Mouse (Mus musculus): ENCODE data around the gene Nebl. TPM values are rescaled to one million over a fixed set of nuclear protein-coding genes. Genes with fewer than 3 reads are reported as not detected.

The Nebl gene
- polyA plus RNA-seq, 1 experiment, result 1.2 TPM

DNA sequence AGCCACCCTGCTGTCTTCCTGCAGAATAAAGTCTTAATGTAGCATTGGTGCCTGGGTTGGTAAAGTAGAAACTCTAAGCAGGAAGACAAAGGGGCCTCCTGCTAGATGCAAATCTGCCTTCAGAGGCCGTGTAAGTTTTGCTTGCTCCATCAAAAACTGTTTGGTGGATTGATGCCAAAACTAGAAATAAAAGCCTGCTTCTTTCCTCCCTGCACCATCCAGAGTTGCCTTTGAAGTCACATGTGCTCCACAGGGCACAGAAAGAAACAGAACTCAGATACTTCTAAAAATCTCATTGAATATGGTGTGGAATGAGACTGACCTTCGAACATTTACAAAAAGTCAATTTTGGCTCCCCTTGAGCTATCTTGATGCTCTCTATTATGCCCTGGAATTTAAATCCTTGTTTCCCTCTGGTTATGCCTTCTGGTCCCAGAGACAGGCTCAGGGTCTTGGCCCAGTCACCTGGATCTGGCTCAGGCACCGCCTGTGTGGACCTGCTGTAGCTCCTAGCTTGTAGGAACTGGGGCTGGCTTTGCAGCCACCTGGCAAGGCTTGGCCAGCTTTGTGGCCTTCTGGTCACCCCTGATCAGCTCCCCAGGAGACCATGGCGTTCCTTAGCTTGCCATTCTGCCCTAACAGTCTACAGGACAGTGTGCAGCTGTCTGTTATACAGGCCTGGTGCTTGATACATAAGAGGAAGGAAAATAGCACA is 47.8 kb downstream of the Nebl start:
- no peak overlapping the region for H3K27ac ChIP-seq (ENCODE audit: insufficient read depth, low read length)
- TF ChIP-seq CTCF (IDR thresholded peaks at IDR 0.05; ENCODE audit: low read depth, low read length) (no peak), EP300 (IDR thresholded peaks at IDR 0.05; ENCODE audit: insufficient read depth, low read depth, low read length) (no peak)
- H3K9ac ChIP-seq (ENCODE audit: low read depth, poor library complexity, severe bottlenecking), result no peak overlapping the region

DNA sequence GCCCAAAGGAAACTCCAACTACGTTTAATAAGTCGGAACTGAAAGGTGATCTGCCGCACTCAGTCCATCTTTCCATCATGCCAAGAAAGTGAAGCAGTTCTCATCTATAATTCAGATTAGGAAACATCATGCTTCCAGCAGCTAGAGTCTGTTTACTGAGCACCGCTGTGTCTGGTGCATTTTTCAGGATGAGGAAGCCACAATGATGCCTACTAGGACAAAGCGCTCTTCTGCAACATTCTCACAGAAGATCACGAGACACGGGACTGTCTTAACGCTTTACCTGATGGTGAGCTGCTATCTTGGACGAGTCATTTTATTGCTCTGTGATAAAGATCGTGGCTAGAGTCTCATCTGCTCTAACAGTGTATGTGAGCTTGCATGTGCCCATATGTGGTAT is 59.1 kb downstream of the Nebl start:
- no peaks in the 10 kb centered on the region for H3K27me3 ChIP-seq (ENCODE audit: control insufficient read depth, insufficient read depth, low read length, poor library complexity, severe bottlenecking)
- no peaks in the 10 kb centered on the region for H3K9me3 ChIP-seq (replicated peaks; ENCODE audit: control insufficient read depth, insufficient read depth, low read length, poor library complexity, severe bottlenecking)
- no peaks in the 10 kb centered on the region for H3K4me1 ChIP-seq (ENCODE audit: control insufficient read depth, insufficient read depth, low read length)
- H3K9ac ChIP-seq (ENCODE audit: low read depth, poor library complexity, severe bottlenecking), result no peak overlapping the region
- no peak overlapping the region for H3K27ac ChIP-seq (ENCODE audit: insufficient read depth, low read length)
- TF ChIP-seq POLR2A (IDR thresholded peaks at IDR 0.05; ENCODE audit: insufficient read depth, low read length), result no peak
- no peaks in the 10 kb centered on the region for H3K36me3 ChIP-seq (ENCODE audit: control insufficient read depth, insufficient read depth, low read length, poor library complexity, severe bottlenecking)
- H3K4me3 ChIP-seq (ENCODE audit: low read depth, low read length), result no peak overlapping the region

More for the DNA sequence above, 47.8 kb downstream of the Nebl start:
- H3K9me3 ChIP-seq (replicated peaks; ENCODE audit: control insufficient read depth, insufficient read depth, low read length, poor library complexity, severe bottlenecking), result no peaks in the 10 kb centered on the region
- no peaks in the 10 kb centered on the region for H3K27me3 ChIP-seq (ENCODE audit: control insufficient read depth, insufficient read depth, low read length, poor library complexity, severe bottlenecking)
- no peaks in the 10 kb centered on the region for H3K4me1 ChIP-seq (ENCODE audit: control insufficient read depth, insufficient read depth, low read length)
- no peak overlapping the region for H3K4me3 ChIP-seq (ENCODE audit: low read depth, low read length)
- H3K36me3 ChIP-seq (ENCODE audit: control insufficient read depth, insufficient read depth, low read length, poor library complexity, severe bottlenecking), result no peaks in the 10 kb centered on the region

DNA sequence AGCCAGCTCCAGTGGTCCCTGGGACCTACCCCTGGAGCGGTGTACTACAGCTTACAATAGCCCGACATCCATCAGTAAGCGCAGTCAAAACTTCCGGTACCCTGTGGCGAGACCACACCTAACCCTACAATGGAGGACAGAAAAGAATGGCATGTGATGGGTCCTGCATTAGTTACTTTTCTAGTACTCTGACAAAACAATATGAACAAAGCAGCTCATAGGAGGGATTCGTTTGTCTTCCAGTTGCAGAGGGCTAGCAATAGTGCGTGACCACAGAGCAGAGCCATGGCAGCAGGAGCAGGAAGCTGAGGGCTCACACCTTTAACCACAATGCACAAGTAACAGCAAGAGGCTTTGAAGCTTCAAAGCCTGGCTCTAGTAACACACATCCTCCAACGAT is 59.7 kb downstream of the Nebl start:
- no peak overlapping the region for H3K4me3 ChIP-seq (ENCODE audit: low read depth, low read length)
- H3K4me1 ChIP-seq (ENCODE audit: control insufficient read depth, insufficient read depth, low read length), result no peaks in the 10 kb centered on the region
- no peak overlapping the region for H3K27ac ChIP-seq (ENCODE audit: insufficient read depth, low read length)
- H3K27me3 ChIP-seq (ENCODE audit: control insufficient read depth, insufficient read depth, low read length, poor library complexity, severe bottlenecking), result no peaks in the 10 kb centered on the region
- H3K9me3 ChIP-seq (replicated peaks; ENCODE audit: control insufficient read depth, insufficient read depth, low read length, poor library complexity, severe bottlenecking), result no peaks in the 10 kb centered on the region
- H3K9ac ChIP-seq (ENCODE audit: low read depth, poor library complexity, severe bottlenecking), result no peak overlapping the region
- H3K36me3 ChIP-seq (ENCODE audit: control insufficient read depth, insufficient read depth, low read length, poor library complexity, severe bottlenecking), result no peaks in the 10 kb centered on the region
- TF ChIP-seq CTCF (IDR thresholded peaks at IDR 0.05; ENCODE audit: low read depth, low read length), result no peak
- TF ChIP-seq EP300 (IDR thresholded peaks at IDR 0.05; ENCODE audit: insufficient read depth, low read depth, low read length), result no peak
- TF ChIP-seq POLR2A (IDR thresholded peaks at IDR 0.05; ENCODE audit: insufficient read depth, low read length), result no peak

DNA sequence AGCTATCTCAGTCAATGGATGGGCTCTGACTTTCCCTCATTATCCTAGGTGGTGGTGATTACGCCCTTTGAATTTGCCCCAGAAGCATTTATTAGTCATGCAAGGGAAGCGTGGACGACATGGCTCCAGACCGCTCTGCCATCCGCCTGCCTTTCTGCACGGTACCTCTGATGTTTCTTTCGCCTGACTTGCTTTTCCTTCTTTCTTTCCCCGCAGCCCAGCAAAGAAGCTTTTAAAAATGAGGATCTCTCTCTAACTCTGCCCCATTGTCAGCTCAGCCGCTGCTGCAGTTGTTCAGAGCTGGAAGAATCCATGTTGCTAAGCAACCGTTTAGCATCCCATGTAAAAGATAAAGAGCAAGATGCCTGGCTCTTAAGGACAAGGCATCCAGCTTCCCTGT is 61.3 kb downstream of the Nebl start:
- Histone ChIP-seq H3K36me3 (ENCODE audit: control insufficient read depth, insufficient read depth, low read length, poor library complexity, severe bottlenecking) (no peaks in the 10 kb centered on the region), H3K4me3 (ENCODE audit: low read depth, low read length) (no peak overlapping the region), H3K4me1 (ENCODE audit: control insufficient read depth, insufficient read depth, low read length) (no peaks in the 10 kb centered on the region), H3K27me3 (ENCODE audit: control insufficient read depth, insufficient read depth, low read length, poor library complexity, severe bottlenecking) (no peaks in the 10 kb centered on the region), H3K9me3 (replicated peaks; ENCODE audit: control insufficient read depth, insufficient read depth, low read length, poor library complexity, severe bottlenecking) (no peaks in the 10 kb centered on the region), H3K27ac (ENCODE audit: insufficient read depth, low read length) (no peak overlapping the region), H3K9ac (ENCODE audit: low read depth, poor library complexity, severe bottlenecking) (no peak overlapping the region)
- no peak for TF ChIP-seq EP300 (IDR thresholded peaks at IDR 0.05; ENCODE audit: insufficient read depth, low read depth, low read length)
- no peak for TF ChIP-seq POLR2A (IDR thresholded peaks at IDR 0.05; ENCODE audit: insufficient read depth, low read length)
- no peak for TF ChIP-seq CTCF (IDR thresholded peaks at IDR 0.05; ENCODE audit: low read depth, low read length)

DNA sequence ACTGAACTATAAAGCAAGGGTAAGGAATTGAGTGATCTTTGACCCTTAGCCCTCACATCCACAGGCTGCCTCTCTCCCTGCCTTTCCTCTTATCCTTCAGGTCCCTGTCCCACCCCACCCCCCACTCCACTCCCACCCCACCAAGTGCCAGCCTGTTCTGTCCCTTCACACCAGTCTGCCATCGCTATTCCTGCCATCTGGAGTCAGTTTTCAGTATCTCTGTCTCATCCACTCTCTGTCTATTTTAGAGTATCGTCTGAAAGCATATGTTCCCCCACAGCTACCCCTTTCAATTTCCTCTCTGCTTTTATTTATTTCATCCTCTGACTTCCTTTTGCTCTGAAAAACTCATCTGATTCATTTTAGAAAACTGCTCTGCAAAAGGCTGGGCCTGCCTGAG is 62.3 kb downstream of the Nebl start:
- TF ChIP-seq CTCF (IDR thresholded peaks at IDR 0.05; ENCODE audit: low read depth, low read length), result no peak
- no peak for TF ChIP-seq EP300 (IDR thresholded peaks at IDR 0.05; ENCODE audit: insufficient read depth, low read depth, low read length)
- TF ChIP-seq POLR2A (IDR thresholded peaks at IDR 0.05; ENCODE audit: insufficient read depth, low read length), result no peak
- Histone ChIP-seq H3K27ac (ENCODE audit: insufficient read depth, low read length) (no peak overlapping the region), H3K9ac (ENCODE audit: low read depth, poor library complexity, severe bottlenecking) (no peak overlapping the region), H3K4me3 (ENCODE audit: low read depth, low read length) (no peak overlapping the region), H3K27me3 (ENCODE audit: control insufficient read depth, insufficient read depth, low read length, poor library complexity, severe bottlenecking) (no peaks in the 10 kb centered on the region), H3K36me3 (ENCODE audit: control insufficient read depth, insufficient read depth, low read length, poor library complexity, severe bottlenecking) (no peaks in the 10 kb centered on the region), H3K9me3 (replicated peaks; ENCODE audit: control insufficient read depth, insufficient read depth, low read length, poor library complexity, severe bottlenecking) (no peaks in the 10 kb centered on the region), H3K4me1 (ENCODE audit: control insufficient read depth, insufficient read depth, low read length) (no peaks in the 10 kb centered on the region)

DNA sequence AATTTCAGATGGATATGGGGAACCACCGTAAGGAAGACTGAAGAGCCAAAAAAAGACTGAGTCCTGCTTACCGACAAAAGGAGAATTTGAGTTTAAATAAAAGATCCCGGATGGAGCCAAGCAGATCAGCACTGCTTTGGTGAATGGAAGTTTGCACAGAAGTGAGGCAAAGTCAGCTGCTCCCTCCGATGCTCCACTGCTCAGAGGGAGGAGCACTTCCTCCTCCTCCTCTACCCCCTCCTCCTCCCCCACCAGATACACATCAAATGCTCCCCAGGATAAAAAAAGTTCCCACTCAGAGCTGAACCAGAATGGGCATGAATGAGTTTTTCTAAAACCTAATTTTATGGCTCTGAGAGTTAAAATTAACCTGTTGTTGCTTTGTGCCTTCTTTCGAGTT is 73.1 kb downstream of the Nebl start:
- Histone ChIP-seq H3K4me3 (ENCODE audit: low read depth, low read length) (no peak overlapping the region), H3K27ac (ENCODE audit: insufficient read depth, low read length) (no peak overlapping the region), H3K4me1 (ENCODE audit: control insufficient read depth, insufficient read depth, low read length) (no peaks in the 10 kb centered on the region), H3K36me3 (ENCODE audit: control insufficient read depth, insufficient read depth, low read length, poor library complexity, severe bottlenecking) (no peaks in the 10 kb centered on the region), H3K9ac (ENCODE audit: low read depth, poor library complexity, severe bottlenecking) (no peak overlapping the region), H3K9me3 (replicated peaks; ENCODE audit: control insufficient read depth, insufficient read depth, low read length, poor library complexity, severe bottlenecking) (no peaks in the 10 kb centered on the region), H3K27me3 (ENCODE audit: control insufficient read depth, insufficient read depth, low read length, poor library complexity, severe bottlenecking) (no peaks in the 10 kb centered on the region)
- TF ChIP-seq CTCF (IDR thresholded peaks at IDR 0.05; ENCODE audit: low read depth, low read length) (no peak), EP300 (IDR thresholded peaks at IDR 0.05; ENCODE audit: insufficient read depth, low read depth, low read length) (no peak), POLR2A (IDR thresholded peaks at IDR 0.05; ENCODE audit: insufficient read depth, low read length) (no peak)
